Mouse (Mus musculus) midbrain, postnatal 0 days (tissue): ENCODE measurements around the gene Hist1h3e. TPM values are rescaled to one million over a fixed set of nuclear protein-coding genes. Genes with fewer than 3 reads are reported as not detected.

Source experiments
- ATAC-seq: fragments of 200-750 bp; cut with Nextera tagmentation; 2 replicates; pipeline ENCODE4 v1.8.0; 2017; ENCODE audit warnings: moderate number of reproducible peaks, mild to moderate bottlenecking, moderate TSS enrichment, moderate library complexity; ENCODE audit not compliant: low FRiP score
- DNase-seq: peaks from one replicate; pipeline ENCODE4 v3.0.0-alpha.2; 2015; ENCODE audit warnings: low spot score
- H3K27ac ChIP-seq: fragments of 300-500 bp; sonication (generic); 2 replicates; pipeline ENCODE4 v1.5.1; 2014; ENCODE audit warnings: low read depth, mild to moderate bottlenecking, low read length, mixed read lengths
- H3K27me3 ChIP-seq: fragments of 300-500 bp; sonication (generic); 2 replicates; pipeline ENCODE4 v1.6.1; 2014; ENCODE audit warnings: low read length, control low read depth, mixed read lengths; ENCODE audit not compliant: insufficient read depth
- H3K36me3 ChIP-seq: fragments of 300-500 bp; sonication (generic); 2 replicates; pipeline ENCODE4 v1.6.1; 2014; ENCODE audit warnings: low read length, control low read depth, mixed read lengths; ENCODE audit not compliant: insufficient read depth
- H3K4me1 ChIP-seq: fragments of 300-500 bp; sonication (generic); 2 replicates; pipeline ENCODE4 v1.6.1; 2014; ENCODE audit warnings: mild to moderate bottlenecking, control low read depth, antibody characterized with exemption, low read length, mixed read lengths; ENCODE audit not compliant: insufficient read depth
- H3K4me2 ChIP-seq: fragments of 300-500 bp; sonication (generic); 2 replicates; pipeline ENCODE4 v1.6.1; 2014; ENCODE audit warnings: low read depth, mild to moderate bottlenecking, low read length, mixed read lengths; ENCODE audit not compliant: poor library complexity, severe bottlenecking
- H3K4me3 ChIP-seq: fragments of 300-500 bp; sonication (generic); 2 replicates; pipeline ENCODE4 v1.5.1; 2014; ENCODE audit warnings: low read depth, mild to moderate bottlenecking, low read length, moderate library complexity
- H3K9ac ChIP-seq: fragments of 300-500 bp; sonication (generic); replicated peaks from 2 replicates; pipeline ENCODE4 v1.6.1; 2014; ENCODE audit warnings: mild to moderate bottlenecking, low read length, moderate library complexity, mixed read lengths; ENCODE audit not compliant: poor library complexity, severe bottlenecking
- H3K9me3 ChIP-seq: fragments of 300-500 bp; sonication (generic); 2 replicates; pipeline ENCODE4 v1.6.1; 2016; ENCODE audit warnings: low read length, control low read depth
- CTCF ChIP-seq: IDR thresholded peaks from 2 replicates; pipeline ENCODE4 v1.5.1; 2016; ENCODE audit warnings: antibody characterized with exemption, mild to moderate bottlenecking
- WGBS: fragments of 180-500 bp; shearing (Covaris S2); extraction: QIAGEN DNeasy Blood & Tissue Kit; methylation state at CpG from one replicate; pipeline ENCODE4 v1.1.7; 2014; 5-methylcytosine and 5-hydroxymethylcytosine counted together
- polyA plus RNA-seq: library from polyadenylated mRNA; unstranded; fragments of >200 nt; fragmentation: Nextera tagmentation; extraction: Ambion mirVana; gene quantifications from 2 replicates; pipeline ENCODE4 v1.2.1, GENCODE M21; 2015
- total RNA-seq: library from RNA; depleted of rRNA; stranded (reverse); fragments of >200 nt; gene quantifications from 2 replicates; pipeline ENCODE4 v1.2.3, GENCODE M21; 2014

Gene Hist1h3e
- total and polyA plus RNA-seq, 2 experiments from 2014 or later, result 1.2 to 384 TPM

DNA sequence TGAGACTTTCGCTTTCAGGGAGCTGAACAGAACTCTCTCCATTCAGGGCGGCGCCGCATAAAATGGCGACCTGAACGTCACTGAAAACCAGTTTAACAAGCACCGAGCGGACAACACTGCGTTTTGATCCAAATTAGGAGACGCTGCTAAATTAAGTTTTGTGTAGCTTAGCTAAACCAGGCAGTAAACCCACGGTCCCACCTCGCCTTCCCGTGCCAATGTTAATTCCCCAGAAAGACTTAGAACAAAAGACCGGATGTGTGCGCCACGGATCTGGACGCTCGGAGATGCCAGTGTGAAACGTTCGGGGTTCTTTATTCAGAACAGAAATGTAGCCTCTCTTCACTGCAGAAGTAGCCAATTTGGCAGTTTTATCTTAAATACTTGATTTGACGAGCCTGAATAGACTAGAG lies 22.9 kb upstream of the Hist1h3e start:
- H3K27ac ChIP-seq, result peak overlapping the region; percentile 79
- under 1% methylated on average over 21 of the region's 21 CpGs for WGBS
- DNase-seq, result peak; percentile 68
- H3K4me2 ChIP-seq, result peak overlapping the region; percentile 85
- peaks cover 3% of the 10 kb centered on the region; the same call in 1 of the 2 replicates for H3K4me1 ChIP-seq
- no peaks in the 10 kb centered on the region for H3K27me3 ChIP-seq
- no peaks in the 10 kb centered on the region for H3K9me3 ChIP-seq
- ATAC-seq, result no peak; the same call in 1 of the 2 replicates
- H3K36me3 ChIP-seq, result no peaks in the 10 kb centered on the region
- TF ChIP-seq CTCF, result no peak
- H3K9ac ChIP-seq, result peak overlapping the region; percentile 64
- H3K4me3 ChIP-seq, result peak overlapping the region; percentile 47

GRCm38 (mm10) chr13:23584331-23584730 lies 22.2 kb upstream of the Hist1h3e start:
- Histone ChIP-seq H3K36me3 (no peaks in the 10 kb centered on the region), H3K4me1 (peaks cover 3% of the 10 kb centered on the region; the same call in 1 of the 2 replicates), H3K4me3 (peak overlapping the region; percentile 47), H3K4me2 (peak overlapping the region; percentile 85), H3K27me3 (no peaks in the 10 kb centered on the region), H3K9me3 (no peaks in the 10 kb centered on the region), H3K9ac (no peak overlapping the region), H3K27ac (peak overlapping the region; percentile 79)
- TF ChIP-seq CTCF, result no peak
- DNase-seq (no peak), ATAC-seq (no peak)

- Histone ChIP-seq H3K36me3 (no peaks in the 10 kb centered on the region), H3K9me3 (no peaks in the 10 kb centered on the region), H3K27ac (no peak overlapping the region), H3K4me3 (no peak overlapping the region), H3K9ac (no peak overlapping the region), H3K4me2 (no peak overlapping the region), H3K27me3 (no peaks in the 10 kb centered on the region), H3K4me1 (peaks cover 3% of the 10 kb centered on the region; the same call in 1 of the 2 replicates)
- no peak for TF ChIP-seq CTCF
- DNase-seq (no peak), ATAC-seq (no peak)
Measured at GRCm38 (mm10) chr13:23583387-23584068, 21.4 kb upstream of the Hist1h3e start.

DNA sequence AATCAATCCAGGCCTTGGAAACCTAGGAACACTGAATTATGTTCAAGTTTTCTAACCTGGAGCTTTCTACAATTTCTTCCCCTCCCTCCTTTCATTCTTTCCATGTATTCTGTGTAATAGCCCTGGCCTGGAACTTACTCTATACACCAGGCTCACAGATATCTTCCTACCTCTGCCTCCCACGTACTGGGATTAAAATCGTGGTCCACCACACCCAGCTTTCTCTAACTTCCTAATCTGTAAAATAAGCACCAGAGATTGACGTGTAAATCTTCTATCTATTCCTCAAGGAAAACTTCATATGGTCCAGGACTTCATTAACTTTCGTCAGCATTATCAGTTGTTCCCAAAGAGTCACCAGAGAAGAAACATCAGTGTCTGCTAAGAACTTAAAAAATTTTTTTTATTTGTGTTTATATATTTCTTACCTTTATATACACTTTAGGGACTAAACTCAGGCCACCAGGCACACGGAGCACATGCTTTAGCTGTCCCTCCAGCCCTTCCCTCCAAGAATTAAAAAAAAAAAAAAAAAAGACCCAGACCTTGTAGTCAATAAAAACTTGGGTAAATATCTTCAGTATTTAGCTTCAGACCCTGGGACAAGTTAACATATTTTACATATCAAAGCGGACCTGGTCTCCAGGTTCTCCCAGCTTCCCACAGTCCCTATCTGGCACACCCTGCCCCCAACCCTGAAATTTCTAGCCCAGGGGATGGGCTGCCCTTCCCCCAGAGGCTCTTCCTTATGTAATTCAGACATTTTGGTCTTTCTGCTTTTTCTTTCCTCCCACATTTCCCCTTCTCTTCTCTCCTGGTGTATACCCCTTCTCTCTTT lies 20.3 kb upstream of the Hist1h3e start:
- no peaks in the 10 kb centered on the region for H3K36me3 ChIP-seq
- no peak overlapping the region; the same call in 1 of the 2 replicates for H3K9ac ChIP-seq
- H3K4me2 ChIP-seq, result peak overlapping the region; percentile 83
- no peaks in the 10 kb centered on the region for H3K9me3 ChIP-seq
- peak overlapping the region; percentile 59; the same call in 1 of the 2 replicates for H3K27ac ChIP-seq
- no peak for TF ChIP-seq CTCF
- DNase-seq, result no peak
- H3K27me3 ChIP-seq, result no peaks in the 10 kb centered on the region
- H3K4me1 ChIP-seq, result peaks cover 3% of the 10 kb centered on the region; the same call in 1 of the 2 replicates
- H3K4me3 ChIP-seq, result peak overlapping the region; percentile 44
- no peak for ATAC-seq
- WGBS, result 5% methylated on average over 6 of the region's 6 CpGs

DNA sequence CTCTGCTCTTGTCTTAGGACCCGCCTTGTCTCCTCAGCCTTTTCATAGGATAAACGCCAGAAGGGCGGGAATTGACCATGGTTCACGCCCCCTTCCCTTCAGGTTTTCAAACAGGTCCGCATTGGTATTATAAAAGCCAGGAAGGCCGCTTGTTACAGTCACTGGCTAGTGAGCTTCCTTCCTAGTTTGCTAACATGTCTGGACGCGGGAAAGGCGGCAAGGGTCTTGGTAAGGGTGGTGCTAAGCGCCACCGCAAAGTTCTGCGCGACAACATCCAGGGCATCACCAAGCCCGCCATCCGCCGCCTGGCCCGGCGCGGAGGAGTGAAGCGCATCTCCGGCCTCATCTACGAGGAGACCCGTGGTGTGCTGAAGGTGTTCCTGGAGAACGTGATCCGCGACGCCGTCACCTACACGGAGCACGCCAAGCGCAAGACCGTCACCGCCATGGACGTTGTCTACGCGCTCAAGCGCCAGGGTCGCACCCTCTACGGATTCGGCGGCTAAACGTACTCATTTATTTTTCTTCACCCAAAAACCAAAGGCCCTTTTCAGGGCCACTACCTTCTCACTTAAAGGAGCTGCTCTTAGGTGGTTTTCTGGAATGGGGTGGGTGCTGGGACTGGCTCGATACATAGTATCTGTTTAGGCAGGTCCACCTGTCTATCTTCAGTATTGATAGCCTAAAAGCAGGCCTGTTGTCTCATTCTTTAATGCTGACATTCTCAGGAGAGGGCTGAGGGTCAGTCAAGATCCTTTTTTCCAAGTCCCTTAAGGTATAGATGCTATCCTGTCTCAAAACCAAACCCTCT lies 19.4 kb upstream of the Hist1h3e start, which contains the start of gene Hist1h4d:
TSS of gene Hist1h4d (plus strand) at position 191 of the 811 bp plus-strand sequence.
- no peak for TF ChIP-seq CTCF
- WGBS, result under 1% methylated on average over 42 of the region's 43 CpGs
- H3K27me3 ChIP-seq, result no peaks in the 10 kb centered on the region
- H3K9me3 ChIP-seq, result no peaks in the 10 kb centered on the region
- DNase-seq, result peak; percentile 99
- H3K4me3 ChIP-seq, result peak within 1 kb of the TSS; percentile 44
- peak; percentile 89 for ATAC-seq
- H3K9ac ChIP-seq, result peak within 1 kb of the TSS; percentile 46
- H3K4me1 ChIP-seq, result peaks cover 3% of the 10 kb centered on the region; the same call in 1 of the 2 replicates
- H3K36me3 ChIP-seq, result no peaks in the 10 kb centered on the region
- peak within 1 kb of the TSS; percentile 59 for H3K27ac ChIP-seq
- peak within 1 kb of the TSS; percentile 83 for H3K4me2 ChIP-seq
